Mouse (Mus musculus) frontal cortex, adult 2 months (tissue): ENCODE measurements around the gene Bcs1l. TPM values are rescaled to one million over a fixed set of nuclear protein-coding genes. Genes with fewer than 3 reads are reported as not detected.

ENCODE experiments used
- DNase-seq, 2 experiments: peaks; one replicate each; pipeline ENCODE4 v3.0.0; 2022; ENCODE audit warnings: low spot score in 1 of 2; ENCODE audit errors: extremely low spot score in 1 of 2
- polyA plus RNA-seq: library from polyadenylated mRNA; depleted of rRNA; stranded (reverse); fragments of >200 nt; gene quantifications from 2 replicates; pipeline ENCODE4 v1.2.3, GENCODE M21; 2012; rRNA removed

The Bcs1l gene
- polyA plus RNA-seq: 26.4 and 31.5 TPM in 2 replicates

GRCm38 (mm10) chr1:74587773-74588445, at the start of gene Bcs1l, which contains the start of gene Zfp142:
Bcs1l (plus strand) TSS chr1:74588289.
Zfp142 (minus strand) TSS chr1:74588246.
- DNase-seq: peak; percentile 99

DNA sequence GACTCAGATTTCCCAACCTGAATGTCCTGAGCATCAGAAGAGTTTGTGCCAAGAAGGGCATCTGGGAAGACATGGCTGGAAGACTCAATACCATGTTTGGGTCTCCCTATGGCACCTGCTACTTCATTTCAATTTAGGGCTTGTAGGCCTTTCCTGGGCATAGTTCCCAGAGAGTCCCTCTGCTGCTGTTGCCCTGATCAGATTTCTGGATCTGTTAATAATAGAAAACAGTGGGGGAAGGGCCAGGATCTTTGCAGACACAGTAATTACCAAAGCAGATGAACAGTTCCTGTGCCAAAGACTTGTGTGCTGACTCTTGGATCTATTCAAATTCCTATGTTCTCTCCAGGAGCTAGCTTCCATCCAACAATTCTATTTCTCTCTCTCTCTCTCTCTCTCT, 49.4 kb upstream of the Bcs1l start:
- DNase-seq: peak; percentile 14 to 41

DNA sequence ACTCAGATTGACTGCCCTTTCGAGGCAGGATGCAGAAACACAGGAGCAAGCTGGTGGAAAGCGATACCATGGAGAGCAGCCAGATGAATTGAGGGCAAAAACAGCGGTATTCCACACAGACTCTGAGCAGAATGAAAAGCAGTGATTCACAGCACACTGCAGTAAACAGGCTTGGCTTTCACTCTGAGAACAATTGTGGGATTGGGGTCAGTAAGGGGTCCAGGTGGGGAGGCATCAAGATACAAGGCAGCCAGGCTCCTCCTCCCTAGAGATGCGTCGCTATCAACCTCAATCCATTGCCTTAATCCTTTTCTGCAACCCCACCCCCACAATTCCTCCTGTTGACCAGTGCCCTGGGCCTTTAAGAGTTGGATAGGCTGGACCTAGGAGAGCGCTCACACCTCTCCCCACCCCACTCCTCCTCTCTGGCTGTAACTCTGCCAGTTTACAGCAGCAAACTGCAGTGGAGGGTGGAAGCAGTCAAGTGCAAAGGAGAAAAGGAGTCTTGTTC, 45.6 kb upstream of the Bcs1l start, which contains the start of gene Plcd4:
Plcd4 (plus strand) TSS at position 438 of the 511 bp plus-strand sequence.
- peak; percentile 11 to 46 for DNase-seq

- DNase-seq: no peak
Measured at GRCm38 (mm10) chr1:74544184-74544583, 43.9 kb upstream of the Bcs1l start, which contains the start of gene Usp37. Usp37 (minus strand) TSS chr1:74544284.

- DNase-seq: no peak
Measured at GRCm38 (mm10) chr1:74559061-74559460, 29.0 kb upstream of the Bcs1l start.

DNA sequence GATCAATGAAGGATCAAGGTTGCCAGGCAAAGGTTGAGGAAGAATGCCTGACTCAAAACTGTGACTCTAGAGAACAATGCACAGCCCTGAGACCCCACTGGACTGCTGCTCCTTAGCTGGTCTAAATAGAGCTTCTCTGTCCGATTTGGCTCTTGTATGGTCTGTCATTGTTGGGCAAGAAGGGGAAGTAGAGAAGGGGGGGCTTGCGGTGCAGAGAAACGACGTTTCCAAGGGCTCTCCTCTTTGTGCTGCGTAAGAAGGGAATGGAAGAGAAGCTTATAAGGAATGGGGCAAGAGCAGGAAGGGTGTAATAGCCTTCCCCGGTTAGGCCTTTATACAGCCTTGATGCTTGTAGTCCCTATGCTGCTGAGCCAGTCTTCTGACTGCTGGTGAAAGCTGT, 22.3 kb upstream of the Bcs1l start:
- DNase-seq: no peak

DNA sequence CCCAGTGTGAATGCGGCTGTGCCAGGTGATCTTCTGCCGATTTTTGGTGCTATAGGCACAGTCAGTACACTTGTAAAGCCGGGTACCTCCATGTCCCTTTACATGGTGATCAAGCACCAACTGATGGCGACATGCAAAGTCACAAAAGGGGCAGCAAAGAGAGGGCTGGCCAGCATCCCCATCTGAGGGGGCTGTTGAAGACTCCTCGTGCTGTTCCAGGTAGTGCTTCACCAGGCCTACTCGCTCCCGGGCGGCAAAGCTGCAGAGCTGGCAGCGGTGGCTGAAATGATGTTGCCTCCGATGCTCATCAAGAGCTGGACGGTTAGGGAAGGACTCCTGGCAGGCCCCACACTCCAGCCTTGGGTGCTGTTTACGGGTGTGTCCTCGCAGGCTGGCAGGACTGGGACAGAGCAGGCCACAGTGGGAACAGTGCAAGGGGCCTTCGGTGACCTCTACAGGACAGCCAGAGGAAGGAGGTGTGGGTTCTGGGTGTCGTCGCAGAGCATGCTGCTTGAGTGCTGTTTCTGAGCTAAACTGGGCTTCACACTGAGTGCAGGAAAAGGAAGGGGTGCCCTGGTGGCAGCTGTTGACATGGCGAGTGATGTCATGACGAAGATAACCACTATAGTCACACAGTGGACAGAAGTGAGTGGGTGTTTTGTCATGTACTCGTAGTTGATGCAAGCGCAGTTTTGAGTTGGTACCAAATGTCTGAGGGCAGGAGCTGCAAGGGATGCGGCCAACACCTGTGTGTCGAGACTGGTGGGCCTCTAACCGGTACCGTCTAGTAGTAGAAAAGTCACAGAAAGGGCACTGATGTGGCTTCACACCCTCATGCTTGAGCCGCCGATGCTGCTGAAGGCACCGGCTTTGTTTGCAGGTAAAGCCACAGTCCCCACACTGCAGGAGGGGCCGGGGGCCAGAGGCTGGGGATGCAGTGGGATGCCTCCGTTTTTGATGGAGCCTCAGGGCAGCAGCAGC, 18.1 kb upstream of the Bcs1l start:
- DNase-seq: peak in 1 of 2 experiments; percentile 16

DNA sequence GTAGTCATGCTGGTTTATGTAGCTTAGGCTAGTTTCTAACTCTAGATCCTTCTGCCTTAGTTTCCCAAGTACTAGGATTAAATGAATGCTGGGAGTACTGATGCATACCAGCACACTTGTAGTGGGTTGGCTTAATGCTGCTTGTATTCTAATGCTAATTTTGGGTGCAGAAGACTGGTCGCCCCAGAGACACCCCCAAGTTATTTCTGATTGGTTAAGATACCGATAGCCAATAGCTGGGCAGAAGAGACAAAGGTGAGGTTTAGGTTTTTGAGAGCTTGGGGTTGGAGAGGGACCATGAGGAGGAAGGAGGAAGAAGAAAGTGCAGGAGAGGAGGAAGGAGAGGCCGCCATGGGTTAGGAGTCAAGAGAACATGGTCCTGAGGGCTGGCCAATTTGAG, 5.5 kb upstream of the Bcs1l start:
- no peak for DNase-seq

GRCm38 (mm10) chr1:74584616-74585398, 3.3 kb upstream of the Bcs1l start:
- DNase-seq: no peak

DNA sequence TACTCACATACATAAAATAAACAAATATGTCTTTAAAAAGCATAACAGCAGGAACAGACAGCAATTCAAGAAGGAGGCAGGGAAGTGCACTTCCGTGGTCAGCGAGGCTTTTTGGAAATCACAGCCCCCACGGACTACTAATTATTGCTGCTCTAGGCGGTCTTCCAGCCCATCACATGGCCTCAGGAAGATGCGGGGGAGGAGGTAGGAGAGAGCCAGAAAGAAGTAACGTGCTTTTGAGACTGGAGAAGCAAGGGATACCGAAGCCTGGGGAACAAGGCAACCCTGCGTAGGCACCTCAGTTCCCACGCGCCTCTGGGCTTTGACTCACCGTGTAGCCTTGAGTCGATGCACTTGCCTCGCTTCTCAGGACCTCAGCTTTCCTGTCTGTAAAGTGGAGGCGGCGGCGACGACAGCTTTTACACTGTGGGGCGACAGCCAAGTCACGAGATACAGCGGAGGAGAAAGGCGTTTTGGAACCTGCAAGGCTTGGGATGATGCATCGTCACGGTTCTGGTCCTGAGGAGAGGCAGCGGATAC, 786 bp upstream of the Bcs1l start:
- peak in 1 of 2 experiments; percentile 85 for DNase-seq

- no peak for DNase-seq
Measured at GRCm38 (mm10) chr1:74594434-74594833, 6.3 kb downstream of the Bcs1l start.

GRCm38 (mm10) chr1:74600501-74601266, 12.6 kb downstream of the Bcs1l start:
- DNase-seq: no peak

GRCm38 (mm10) chr1:74601267-74601962, 13.3 kb downstream of the Bcs1l start, which contains the start of the genes Rnf25 and Stk36:
Rnf25 (minus strand) TSS chr1:74601397.
Stk36 (plus strand) TSS chr1:74601445.
- DNase-seq: peak; percentile 82 to 92

DNA sequence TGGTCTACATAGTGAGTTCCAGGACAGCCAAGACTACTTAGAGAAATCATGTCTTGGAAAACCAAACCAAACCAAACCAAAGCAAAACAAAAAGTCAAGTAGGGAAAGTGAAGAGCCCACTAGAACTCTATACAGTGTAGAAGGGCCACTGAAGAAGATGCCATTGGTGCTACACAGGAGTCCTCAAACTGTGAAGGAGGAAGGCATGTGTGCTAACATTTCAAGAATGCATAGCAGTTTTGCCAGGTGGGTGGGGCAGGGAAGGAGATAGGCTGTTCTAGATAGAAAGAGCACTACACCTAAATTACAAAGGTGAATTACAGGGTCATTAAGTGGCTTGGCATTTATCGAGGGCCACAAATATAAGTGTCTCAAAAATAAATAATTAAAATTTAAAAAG, 36.1 kb downstream of the Bcs1l start:
- no peak for DNase-seq

GRCm38 (mm10) chr1:74626076-74626475, 38.0 kb downstream of the Bcs1l start:
- no peak for DNase-seq

GRCm38 (mm10) chr1:74628001-74628400, 39.9 kb downstream of the Bcs1l start:
- no peak for DNase-seq

DNA sequence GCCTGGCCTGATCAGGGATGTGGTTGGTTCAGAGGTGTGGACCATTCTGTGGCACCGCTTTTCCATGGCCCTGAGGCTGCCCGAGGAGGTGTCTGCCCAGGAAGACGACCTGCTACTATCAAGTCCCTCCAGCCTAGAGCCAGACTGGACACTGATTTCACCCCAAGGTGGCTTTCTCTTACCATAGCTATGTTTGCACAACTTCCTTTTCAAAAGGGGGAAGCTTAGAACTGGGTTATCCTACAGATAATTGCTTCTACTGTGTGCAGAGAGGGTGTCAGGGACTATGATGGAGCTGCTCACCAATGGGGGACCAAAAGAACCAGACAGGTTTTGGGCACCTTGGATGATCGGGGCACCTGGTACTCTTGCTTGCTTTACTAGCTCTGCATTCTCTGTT, 44.6 kb downstream of the Bcs1l start:
- no peak for DNase-seq
